Mouse (Mus musculus) neural tube, embryonic 15.5 days (tissue): ENCODE measurements around the gene Adamts18. TPM values are rescaled to one million over a fixed set of nuclear protein-coding genes. Genes with fewer than 3 reads are reported as not detected.

Source experiments
- ATAC-seq: fragments of 200-750 bp; cut with Nextera tagmentation; 2 replicates; pipeline ENCODE4 v1.8.0; 2017; ENCODE audit warnings: mild to moderate bottlenecking, moderate TSS enrichment, moderate library complexity; ENCODE audit not compliant: low FRiP score
- H3K27ac ChIP-seq: fragments of 300-500 bp; sonication (generic); replicated peaks from 2 replicates; pipeline ENCODE4 v1.5.1; 2015; ENCODE audit warnings: mild to moderate bottlenecking, inconsistent platforms
- H3K27me3 ChIP-seq: fragments of 300-500 bp; sonication (generic); replicated peaks from 2 replicates; pipeline ENCODE4 v1.6.1; 2015; ENCODE audit warnings: inconsistent platforms
- H3K36me3 ChIP-seq: fragments of 300-500 bp; sonication (generic); 2 replicates; pipeline ENCODE4 v1.6.1; 2015; ENCODE audit warnings: inconsistent platforms
- H3K4me1 ChIP-seq: fragments of 300-500 bp; sonication (generic); 2 replicates; pipeline ENCODE4 v1.6.1; 2015; ENCODE audit warnings: inconsistent platforms
- H3K4me2 ChIP-seq: fragments of 300-500 bp; sonication (generic); 2 replicates; pipeline ENCODE4 v1.6.1; 2015; ENCODE audit warnings: inconsistent platforms, mild to moderate bottlenecking, moderate library complexity
- H3K4me3 ChIP-seq: fragments of 300-500 bp; sonication (generic); replicated peaks from 2 replicates; pipeline ENCODE4 v1.5.1; 2015; ENCODE audit warnings: mild to moderate bottlenecking, inconsistent platforms
- H3K9ac ChIP-seq: fragments of 300-500 bp; sonication (generic); replicated peaks from 2 replicates; pipeline ENCODE4 v1.6.1; 2015; ENCODE audit warnings: mild to moderate bottlenecking, inconsistent platforms
- H3K9me3 ChIP-seq: fragments of 300-500 bp; sonication (generic); replicated peaks from 2 replicates; pipeline ENCODE4 v1.6.1; 2016; ENCODE audit warnings: inconsistent platforms
- WGBS: fragments of 180-500 bp; shearing (Covaris S2); methylation state at CpG from one replicate; pipeline ENCODE4 v1.1.7; 2015; ENCODE audit warnings: mixed read lengths; 5-methylcytosine and 5-hydroxymethylcytosine counted together
- polyA plus RNA-seq: library from polyadenylated mRNA; unstranded; fragments of >200 nt; fragmentation: Nextera tagmentation; extraction: Ambion mirVana; gene quantifications from 2 replicates; pipeline ENCODE4 v1.2.1, GENCODE M21; 2015

Adamts18 gene
- polyA plus RNA-seq, 1 experiment from 2014 or later: 2.9 TPM

GRCm38 (mm10) chr8:113674611-113675010 lies 173.9 kb downstream of the Adamts18 start:
- H3K4me1 ChIP-seq: no peaks in the 10 kb centered on the region
- no peak overlapping the region for H3K9ac ChIP-seq
- 73% methylated on average over 3 of the region's 3 CpGs for WGBS
- H3K27ac ChIP-seq: no peak overlapping the region
- H3K27me3 ChIP-seq: no peaks in the 10 kb centered on the region
- no peaks in the 10 kb centered on the region for H3K36me3 ChIP-seq
- no peak overlapping the region for H3K4me3 ChIP-seq
- no peak for ATAC-seq
- H3K9me3 ChIP-seq: no peaks in the 10 kb centered on the region
- no peak overlapping the region for H3K4me2 ChIP-seq

- Histone ChIP-seq H3K36me3 (no peaks in the 10 kb centered on the region), H3K4me3 (no peak overlapping the region), H3K9me3 (no peaks in the 10 kb centered on the region), H3K9ac (no peak overlapping the region), H3K4me1 (no peaks in the 10 kb centered on the region), H3K27me3 (no peaks in the 10 kb centered on the region), H3K4me2 (no peak overlapping the region), H3K27ac (no peak overlapping the region)
- WGBS: 41% methylated on average over 3 of the region's 3 CpGs
- no peak for ATAC-seq
These were observed 175.2 kb downstream of the Adamts18 start for GRCm38 (mm10) chr8:113673300-113673699.

GRCm38 (mm10) chr8:113672599-113673255 lies 175.8 kb downstream of the Adamts18 start:
- H3K9me3 ChIP-seq: no peaks in the 10 kb centered on the region
- H3K27ac ChIP-seq: no peak overlapping the region
- H3K4me1 ChIP-seq: no peaks in the 10 kb centered on the region
- no peak overlapping the region for H3K4me2 ChIP-seq
- no peaks in the 10 kb centered on the region for H3K36me3 ChIP-seq
- no peaks in the 10 kb centered on the region for H3K27me3 ChIP-seq
- ATAC-seq: no peak
- no peak overlapping the region for H3K4me3 ChIP-seq
- H3K9ac ChIP-seq: no peak overlapping the region
- 68% methylated on average over 11 of the region's 11 CpGs for WGBS

- no peaks in the 10 kb centered on the region for H3K27me3 ChIP-seq
- H3K36me3 ChIP-seq: no peaks in the 10 kb centered on the region
- H3K4me2 ChIP-seq: no peak overlapping the region
- no peak overlapping the region for H3K27ac ChIP-seq
- 90% methylated on average over 10 of the region's 10 CpGs for WGBS
- peaks cover 7% of the 10 kb centered on the region; the same call in 1 of the 2 replicates for H3K4me1 ChIP-seq
- H3K9me3 ChIP-seq: no peaks in the 10 kb centered on the region
- no peak overlapping the region for H3K4me3 ChIP-seq
- H3K9ac ChIP-seq: no peak overlapping the region
- no peak for ATAC-seq
These were observed 178.6 kb downstream of the Adamts18 start for GRCm38 (mm10) chr8:113669924-113670323.

- ATAC-seq: no peak
These were observed 181.7 kb downstream of the Adamts18 start for GRCm38 (mm10) chr8:113666714-113667432.

GRCm38 (mm10) chr8:113665951-113666350 lies 182.6 kb downstream of the Adamts18 start:
- WGBS: 73% methylated on average over 8 of the region's 8 CpGs
- peaks cover 7% of the 10 kb centered on the region; the same call in 1 of the 2 replicates for H3K4me1 ChIP-seq
- ATAC-seq: no peak
- no peak overlapping the region for H3K4me2 ChIP-seq
- no peak overlapping the region for H3K9ac ChIP-seq
- no peaks in the 10 kb centered on the region for H3K36me3 ChIP-seq
- H3K27me3 ChIP-seq: no peaks in the 10 kb centered on the region
- no peak overlapping the region for H3K4me3 ChIP-seq
- H3K9me3 ChIP-seq: no peaks in the 10 kb centered on the region
- H3K27ac ChIP-seq: no peak overlapping the region

More at GRCm38 (mm10) chr8:113666714-113667432, 181.7 kb downstream of the Adamts18 start:
- H3K9me3 ChIP-seq: no peaks in the 10 kb centered on the region
- no peak overlapping the region for H3K4me3 ChIP-seq
- no peaks in the 10 kb centered on the region for H3K36me3 ChIP-seq
- no peaks in the 10 kb centered on the region for H3K27me3 ChIP-seq
- H3K4me1 ChIP-seq: peaks cover 7% of the 10 kb centered on the region; the same call in 1 of the 2 replicates
- H3K9ac ChIP-seq: no peak overlapping the region
- no peak overlapping the region for H3K27ac ChIP-seq
- no peak overlapping the region for H3K4me2 ChIP-seq
- 45% methylated on average over 16 of the region's 16 CpGs for WGBS

- peak; percentile 55; the same call in 1 of the 2 replicates for ATAC-seq
- Histone ChIP-seq H3K27me3 (no peaks in the 10 kb centered on the region), H3K9ac (no peak overlapping the region), H3K27ac (no peak overlapping the region), H3K4me3 (no peak overlapping the region), H3K9me3 (no peaks in the 10 kb centered on the region), H3K4me2 (no peak overlapping the region), H3K36me3 (no peaks in the 10 kb centered on the region), H3K4me1 (peaks cover 7% of the 10 kb centered on the region; the same call in 1 of the 2 replicates)
- 44% methylated on average over 4 of the region's 4 CpGs for WGBS
These were observed 183.5 kb downstream of the Adamts18 start for GRCm38 (mm10) chr8:113665036-113665435.

GRCm38 (mm10) chr8:113664544-113664943 lies 184.0 kb downstream of the Adamts18 start:
- H3K4me2 ChIP-seq: no peak overlapping the region
- H3K4me1 ChIP-seq: peaks cover 7% of the 10 kb centered on the region; the same call in 1 of the 2 replicates
- no peak overlapping the region for H3K9ac ChIP-seq
- no peaks in the 10 kb centered on the region for H3K27me3 ChIP-seq
- H3K36me3 ChIP-seq: no peaks in the 10 kb centered on the region
- 9% methylated on average over 2 of the region's 2 CpGs for WGBS
- peak; percentile 87; the same call in 1 of the 2 replicates for ATAC-seq
- H3K4me3 ChIP-seq: no peak overlapping the region
- H3K9me3 ChIP-seq: no peaks in the 10 kb centered on the region
- no peak overlapping the region for H3K27ac ChIP-seq

- Histone ChIP-seq H3K9ac (no peak overlapping the region), H3K4me1 (no peaks in the 10 kb centered on the region; the same call in 1 of the 2 replicates), H3K27me3 (no peaks in the 10 kb centered on the region), H3K4me2 (no peak overlapping the region), H3K36me3 (no peaks in the 10 kb centered on the region), H3K27ac (no peak overlapping the region), H3K9me3 (no peaks in the 10 kb centered on the region), H3K4me3 (no peak overlapping the region)
- no peak for ATAC-seq
- WGBS: 96% methylated on average over 1 of the region's 1 CpGs
These were observed 188.4 kb downstream of the Adamts18 start for GRCm38 (mm10) chr8:113660128-113660527.

- Histone ChIP-seq H3K9me3 (no peaks in the 10 kb centered on the region), H3K27ac (no peak overlapping the region), H3K4me2 (no peak overlapping the region), H3K4me1 (no peaks in the 10 kb centered on the region), H3K9ac (no peak overlapping the region), H3K27me3 (no peaks in the 10 kb centered on the region), H3K36me3 (no peaks in the 10 kb centered on the region), H3K4me3 (no peak overlapping the region)
- no peak for ATAC-seq
- WGBS: 81% methylated on average over 11 of the region's 11 CpGs
These were observed 191.7 kb downstream of the Adamts18 start for GRCm38 (mm10) chr8:113656681-113657298.

GRCm38 (mm10) chr8:113656154-113656553 lies 192.4 kb downstream of the Adamts18 start:
- Histone ChIP-seq H3K4me2 (no peak overlapping the region), H3K4me3 (no peak overlapping the region), H3K36me3 (no peaks in the 10 kb centered on the region), H3K9me3 (no peaks in the 10 kb centered on the region), H3K4me1 (no peaks in the 10 kb centered on the region), H3K27ac (no peak overlapping the region), H3K27me3 (no peaks in the 10 kb centered on the region), H3K9ac (no peak overlapping the region)
- 91% methylated on average over 5 of the region's 5 CpGs for WGBS
- ATAC-seq: no peak
